Mouse (Mus musculus): Measurements from ENCODE around the gene Lrrc56. TPM values are rescaled to one million over a fixed set of nuclear protein-coding genes. Genes with fewer than 3 reads are reported as not detected.
A peak's percentile ranks its signal among the peaks of the same experiment; 100 is the strongest.

Lrrc56 gene
- total and polyA plus RNA-seq, 2 experiments from 2014 or later: 7.2 to 19.7 TPM

DNA sequence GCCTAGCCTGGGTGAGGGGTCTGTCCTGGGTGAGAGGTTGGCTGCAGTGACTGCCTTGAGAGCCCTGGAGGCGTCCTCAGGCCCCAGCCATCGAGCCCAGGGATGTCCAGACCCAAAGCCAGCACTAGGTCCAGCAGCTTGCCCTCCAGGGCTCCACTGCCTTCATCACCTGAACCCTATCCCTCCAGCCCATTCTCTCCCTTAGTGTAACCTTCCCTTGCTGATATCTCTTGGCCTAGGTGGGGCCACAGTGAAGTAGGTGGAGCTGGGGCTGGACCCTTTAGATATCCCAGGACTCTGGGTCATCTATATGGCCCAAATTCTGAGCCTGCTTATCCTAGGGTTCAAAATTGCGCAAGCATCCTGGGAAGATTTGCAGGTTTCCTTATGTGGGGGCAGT is 15.6 kb downstream of the Lrrc56 start:
- Histone ChIP-seq H3K27ac (no peak overlapping the region), H3K9ac (replicated peaks; ENCODE audit: low read length) (no peak overlapping the region), H3K4me2 (ENCODE audit: low read depth, low read length) (no peak overlapping the region), H3K9me3 (ENCODE audit: low read length) (no peaks in the 10 kb centered on the region), H3K36me3 (ENCODE audit: insufficient read depth, low read length) (no peaks in the 10 kb centered on the region), H3K27me3 (ENCODE audit: insufficient read depth, low read length) (no peaks in the 10 kb centered on the region), H3K4me3 (ENCODE audit: low read length) (no peak overlapping the region), H3K4me1 (ENCODE audit: insufficient read depth, low read length) (no peaks in the 10 kb centered on the region)
- WGBS: 83% methylated on average over 3 of the region's 3 CpGs
- ATAC-seq: no peak
- TF ChIP-seq CTCF (IDR thresholded peaks at IDR 0.05; ENCODE audit: low read depth): no peak
- no peak for DNase-seq (ENCODE audit: low spot score)

DNA sequence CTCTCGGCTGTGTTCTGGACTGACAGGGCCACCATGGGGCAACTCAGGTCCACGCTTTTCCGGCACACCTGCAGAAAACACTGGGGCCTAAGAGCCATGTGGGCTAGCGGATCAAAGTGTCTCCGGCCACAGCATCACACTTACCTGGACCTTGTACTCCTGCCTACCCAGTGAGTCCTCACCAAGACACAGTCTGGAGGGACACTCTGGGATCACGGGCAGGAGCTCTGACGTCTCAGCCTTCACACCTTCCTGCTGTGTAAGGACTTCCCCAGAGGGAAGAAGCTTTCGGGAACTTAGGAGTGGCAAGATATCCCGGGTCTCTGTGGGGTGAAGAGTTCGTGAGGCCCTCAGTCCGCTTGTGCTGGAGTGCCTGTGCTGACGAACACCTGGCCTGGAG is 16.2 kb downstream of the Lrrc56 start:
- H3K27ac ChIP-seq: no peak overlapping the region
- H3K27me3 ChIP-seq (ENCODE audit: insufficient read depth, low read length): no peaks in the 10 kb centered on the region
- H3K36me3 ChIP-seq (ENCODE audit: insufficient read depth, low read length): no peaks in the 10 kb centered on the region
- no peak for DNase-seq (ENCODE audit: low spot score)
- no peaks in the 10 kb centered on the region for H3K9me3 ChIP-seq (ENCODE audit: low read length)
- H3K4me2 ChIP-seq (ENCODE audit: low read depth, low read length): no peak overlapping the region
- 0 out of 2 replicates have a peak, but pooled peaks cover 3% of the 10 kb centered on the region for H3K4me1 ChIP-seq (ENCODE audit: insufficient read depth, low read length)
- WGBS: 85% methylated on average over 12 of the region's 12 CpGs
- H3K4me3 ChIP-seq (ENCODE audit: low read length): no peak overlapping the region
- no peak overlapping the region for H3K9ac ChIP-seq (replicated peaks; ENCODE audit: low read length)
- no peak for ATAC-seq
- no peak for TF ChIP-seq CTCF (IDR thresholded peaks at IDR 0.05; ENCODE audit: low read depth)

DNA sequence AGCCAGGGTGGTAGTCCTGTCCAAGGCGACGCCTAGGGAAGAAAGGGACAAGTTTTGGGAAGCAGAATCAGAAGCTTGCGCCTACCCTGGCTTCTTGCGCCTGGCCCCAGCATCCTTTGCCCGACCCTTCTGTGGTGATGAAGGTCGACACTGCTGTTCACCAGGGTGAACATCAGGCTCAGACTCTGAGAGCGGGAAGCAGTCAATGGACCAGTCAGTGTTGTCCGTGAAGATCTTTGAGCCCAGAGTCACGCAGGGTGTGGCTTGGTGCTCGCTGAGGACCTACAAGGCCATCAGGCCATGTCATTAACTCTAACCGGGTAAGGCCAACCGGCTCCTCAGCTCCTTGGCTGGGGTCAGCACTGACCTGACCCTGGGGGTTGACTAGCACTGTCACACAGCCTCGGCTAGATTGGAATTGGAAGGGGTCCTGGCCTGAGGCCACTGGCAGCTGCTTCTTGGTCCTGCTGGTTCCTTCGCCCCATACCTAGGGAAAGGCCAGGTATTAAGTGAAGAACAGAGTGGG is 16.7 kb downstream of the Lrrc56 start:
- no peak for TF ChIP-seq CTCF (IDR thresholded peaks at IDR 0.05; ENCODE audit: low read depth)
- Histone ChIP-seq H3K9ac (replicated peaks; ENCODE audit: low read length) (no peak overlapping the region), H3K27ac (no peak overlapping the region), H3K4me3 (ENCODE audit: low read length) (no peak overlapping the region), H3K9me3 (ENCODE audit: low read length) (no peaks in the 10 kb centered on the region), H3K4me1 (ENCODE audit: insufficient read depth, low read length) (0 out of 2 replicates have a peak, but pooled peaks cover 5% of the 10 kb centered on the region), H3K27me3 (ENCODE audit: insufficient read depth, low read length) (no peaks in the 10 kb centered on the region), H3K4me2 (ENCODE audit: low read depth, low read length) (no peak overlapping the region), H3K36me3 (ENCODE audit: insufficient read depth, low read length) (no peaks in the 10 kb centered on the region)
- no peak for ATAC-seq
- WGBS: 85% methylated on average over 14 of the region's 14 CpGs
- no peak for DNase-seq (ENCODE audit: low spot score)

DNA sequence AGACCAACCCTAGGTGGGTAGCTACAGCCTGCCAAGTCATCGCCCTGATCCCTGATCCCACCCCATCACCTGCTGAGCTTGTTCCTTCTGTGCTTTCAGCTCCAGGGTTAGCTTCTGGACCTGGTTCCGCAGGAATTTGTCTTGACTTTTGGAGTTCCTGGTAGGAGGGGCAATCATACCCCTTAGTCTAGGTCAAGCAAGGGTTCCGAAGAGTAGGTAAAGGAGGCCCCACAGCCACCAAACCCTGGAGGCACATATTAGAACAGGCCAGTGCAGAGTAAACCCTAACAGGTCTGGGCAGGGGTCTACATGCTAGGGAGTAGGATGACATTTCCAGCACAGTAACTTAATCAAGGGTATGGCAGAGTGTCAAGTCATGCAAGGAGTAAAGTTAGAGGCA is 19.2 kb downstream of the Lrrc56 start:
- Histone ChIP-seq H3K27me3 (ENCODE audit: insufficient read depth, low read length) (no peaks in the 10 kb centered on the region), H3K4me2 (ENCODE audit: low read depth, low read length) (no peak overlapping the region), H3K9me3 (ENCODE audit: low read length) (no peaks in the 10 kb centered on the region), H3K27ac (no peak overlapping the region), H3K36me3 (ENCODE audit: insufficient read depth, low read length) (no peaks in the 10 kb centered on the region), H3K9ac (replicated peaks; ENCODE audit: low read length) (no peak overlapping the region), H3K4me1 (ENCODE audit: insufficient read depth, low read length) (peaks cover 12% of the 10 kb centered on the region), H3K4me3 (ENCODE audit: low read length) (no peak overlapping the region)
- DNase-seq (ENCODE audit: low spot score) (no peak), ATAC-seq (no peak)
- no peak for TF ChIP-seq CTCF (IDR thresholded peaks at IDR 0.05; ENCODE audit: low read depth)
- 84% methylated on average over 3 of the region's 3 CpGs for WGBS

DNA sequence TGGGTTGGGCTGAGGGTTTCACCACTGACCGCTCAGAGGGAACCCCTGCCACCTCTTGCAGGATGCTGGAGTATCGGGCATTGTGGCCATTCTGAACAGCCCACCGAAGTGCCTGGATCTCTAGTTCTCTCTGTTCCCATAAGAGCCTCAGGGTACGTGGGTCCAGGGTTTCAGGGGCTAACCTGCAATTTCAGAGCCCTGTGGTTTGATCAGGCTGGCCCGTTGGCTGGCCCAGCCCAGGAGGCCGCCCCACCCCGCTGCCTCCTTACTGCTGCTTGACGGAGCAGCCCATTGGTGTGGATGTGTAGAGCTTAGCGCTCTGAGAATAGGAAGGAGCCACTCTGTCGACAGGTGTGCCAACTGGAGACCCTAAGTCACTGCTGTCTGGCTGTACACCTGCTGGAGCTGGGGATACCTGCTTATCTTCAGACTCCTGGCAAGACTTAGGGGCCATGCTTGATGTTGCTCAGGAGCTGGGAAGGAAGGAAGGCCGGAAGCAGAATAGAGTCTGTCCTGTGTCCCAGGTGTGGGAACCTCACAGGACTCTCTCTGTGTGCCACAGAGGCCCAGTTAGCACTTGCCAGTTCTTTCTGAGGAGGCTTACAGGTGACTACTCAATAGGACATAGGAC is 19.8 kb downstream of the Lrrc56 start, which contains the start of gene Lmntd2:
Gene Lmntd2, minus strand, starts transcription at position 476 of the 631 bp plus-strand sequence.
- no peak for DNase-seq (ENCODE audit: low spot score)
- H3K27ac ChIP-seq: no peak within 1 kb of the TSS
- no peaks in the 10 kb centered on the region for H3K27me3 ChIP-seq (ENCODE audit: insufficient read depth, low read length)
- no peak for TF ChIP-seq CTCF (IDR thresholded peaks at IDR 0.05; ENCODE audit: low read depth)
- no peaks in the 10 kb centered on the region for H3K36me3 ChIP-seq (ENCODE audit: insufficient read depth, low read length)
- 94% methylated on average over 11 of the region's 11 CpGs for WGBS
- no peak for ATAC-seq
- H3K4me3 ChIP-seq (ENCODE audit: low read length): no peak within 1 kb of the TSS
- H3K9ac ChIP-seq (replicated peaks; ENCODE audit: low read length): peak within 1 kb of the TSS; percentile 63; the same call in 1 of the 2 replicates
- peak within 1 kb of the TSS; percentile 97 for H3K4me2 ChIP-seq (ENCODE audit: low read depth, low read length)
- peaks cover 12% of the 10 kb centered on the region for H3K4me1 ChIP-seq (ENCODE audit: insufficient read depth, low read length)
- no peaks in the 10 kb centered on the region for H3K9me3 ChIP-seq (ENCODE audit: low read length)

DNA sequence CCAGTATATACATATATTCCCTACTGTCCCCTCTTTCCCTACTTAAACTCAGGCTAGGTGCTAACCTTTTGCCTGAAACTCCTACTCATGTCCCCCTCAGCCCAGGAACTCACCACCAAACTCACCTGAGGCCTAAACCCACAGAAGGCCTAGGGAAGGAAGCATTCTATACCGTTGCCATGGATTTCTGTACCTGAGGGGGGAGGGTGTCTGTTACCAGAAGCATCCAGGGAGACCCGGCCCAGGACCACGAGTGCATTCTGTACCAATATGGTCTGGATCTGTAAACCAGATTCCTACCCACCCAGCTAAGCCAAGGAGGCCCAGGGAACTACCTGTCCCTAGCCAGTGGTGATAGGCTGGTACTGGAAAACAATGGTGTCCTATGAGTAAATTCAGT is 20.4 kb downstream of the Lrrc56 start:
- Histone ChIP-seq H3K4me1 (ENCODE audit: insufficient read depth, low read length) (peaks cover 12% of the 10 kb centered on the region), H3K27ac (no peak overlapping the region), H3K27me3 (ENCODE audit: insufficient read depth, low read length) (no peaks in the 10 kb centered on the region), H3K9ac (replicated peaks; ENCODE audit: low read length) (no peak overlapping the region), H3K9me3 (ENCODE audit: low read length) (no peaks in the 10 kb centered on the region), H3K4me3 (ENCODE audit: low read length) (no peak overlapping the region), H3K4me2 (ENCODE audit: low read depth, low read length) (no peak overlapping the region), H3K36me3 (ENCODE audit: insufficient read depth, low read length) (no peaks in the 10 kb centered on the region)
- no peak for DNase-seq (ENCODE audit: low spot score)
- no peak for ATAC-seq
- WGBS: 75% methylated on average over 3 of the region's 3 CpGs
- no peak for TF ChIP-seq CTCF (IDR thresholded peaks at IDR 0.05; ENCODE audit: low read depth)
